Mouse (Mus musculus) megakaryocyte, adult 5-6 weeks (primary cell): ENCODE measurements at regions not wholly inside any gene's neighbourhood (a gene's known extent, or its start where the extent isn't known, plus 50 kb on each side); places are given as distances from the start of the nearest gene placed in this dataset.

Source experiments
- ATAC-seq: 2 replicates; pipeline ENCODE4 v1.8.0; 2016; ENCODE audit warnings: mild to moderate bottlenecking, inconsistent platforms; ENCODE audit not compliant: poor library complexity, severe bottlenecking

DNA sequence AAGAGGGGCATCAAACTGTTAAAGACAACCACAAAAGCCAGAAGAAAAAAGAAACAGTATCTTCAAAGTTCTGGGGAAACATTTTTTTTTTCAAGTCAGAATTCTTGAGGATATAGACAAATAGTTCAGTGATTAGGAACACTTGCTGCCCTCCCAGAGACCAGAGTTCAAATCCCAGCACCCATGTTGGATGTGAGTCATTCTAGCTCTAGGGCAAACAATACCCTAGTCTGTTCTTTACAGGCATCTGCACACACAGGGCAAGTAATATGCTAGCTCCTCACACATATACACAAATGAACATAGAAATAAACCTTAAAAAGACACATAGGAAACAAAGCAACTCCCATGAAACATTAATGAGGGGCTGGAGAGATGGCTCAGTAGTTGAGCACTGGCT lies 256.8 kb downstream of the Mreg start:
- ATAC-seq: no peak

DNA sequence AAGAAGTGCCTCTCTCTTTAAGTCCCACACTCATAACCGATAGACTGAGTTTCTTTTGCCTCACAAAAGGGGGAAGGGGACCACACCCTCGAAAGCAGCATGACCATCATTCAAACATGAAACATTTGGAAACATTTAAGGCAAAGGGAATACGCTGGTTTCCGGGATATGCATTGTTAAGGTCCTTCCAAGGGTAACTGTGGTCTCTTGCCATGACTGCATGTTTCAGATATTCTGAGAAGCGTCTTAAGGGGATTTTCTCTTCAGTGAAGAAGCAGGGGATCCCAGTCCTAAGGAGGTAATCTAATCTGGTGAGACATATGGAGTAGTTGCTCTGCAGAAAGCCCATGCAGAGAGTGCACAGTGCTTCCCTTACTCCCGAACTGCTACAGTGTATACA lies 258.8 kb downstream of the Mreg start:
- ATAC-seq: peak; percentile 43

DNA sequence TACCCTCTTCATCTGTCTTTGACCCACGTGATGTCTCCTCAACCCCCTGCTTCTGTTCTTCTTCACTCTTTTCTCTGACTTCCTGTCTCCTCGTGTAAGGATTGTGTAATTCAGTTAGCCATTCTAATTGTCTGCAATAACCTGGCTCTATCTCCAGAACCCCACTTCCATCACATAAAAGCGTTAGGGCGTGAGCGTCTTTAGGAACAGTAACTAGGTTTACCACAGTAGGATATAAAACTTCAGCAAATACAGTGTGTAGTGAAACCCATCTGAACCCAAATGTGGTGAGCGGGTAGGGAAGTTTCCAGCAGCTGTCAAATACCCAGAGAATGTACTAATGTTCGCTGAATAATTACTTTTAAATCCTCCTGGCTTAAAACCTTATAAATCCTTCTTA lies 262.6 kb downstream of the Mreg start:
- ATAC-seq: peak; percentile 34

DNA sequence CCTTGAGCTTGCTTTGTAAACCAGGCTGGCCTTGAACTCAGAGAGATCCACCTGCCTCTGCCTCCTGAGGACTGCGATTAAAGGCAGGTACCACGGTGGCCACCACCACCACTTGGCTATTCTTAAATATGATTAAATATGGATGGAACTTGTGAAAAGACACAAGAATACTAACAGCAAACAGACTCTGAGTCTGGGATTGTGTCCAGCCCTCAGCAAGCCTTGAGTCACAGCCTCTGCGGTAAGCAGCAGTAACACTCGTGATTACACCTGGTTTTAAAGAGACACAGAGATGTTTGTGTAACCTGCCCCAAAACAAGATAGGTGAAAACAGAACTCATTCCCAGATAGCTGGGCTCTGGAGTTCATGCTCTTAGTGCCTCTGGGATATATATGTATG lies 263.4 kb downstream of the Mreg start:
- ATAC-seq: no peak

DNA sequence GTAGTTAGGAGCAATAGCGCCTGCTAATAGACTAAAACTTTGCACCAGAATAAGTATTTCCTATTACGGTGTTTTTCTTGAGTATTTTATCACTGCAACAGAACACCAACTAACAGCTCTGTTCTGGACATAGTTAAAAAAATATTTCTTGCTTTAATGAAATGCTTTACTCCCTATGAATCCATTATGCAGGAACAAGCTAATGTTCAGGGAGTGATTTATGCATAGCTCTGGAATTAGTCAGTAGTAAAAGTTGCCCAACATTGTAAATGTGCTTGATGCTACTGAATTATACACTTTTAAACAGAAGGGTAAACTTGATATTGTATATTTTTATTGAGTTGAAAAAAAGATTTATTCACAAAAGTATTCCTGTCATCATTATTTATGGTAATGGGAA lies 264.6 kb downstream of the Mreg start:
- ATAC-seq: no peak

DNA sequence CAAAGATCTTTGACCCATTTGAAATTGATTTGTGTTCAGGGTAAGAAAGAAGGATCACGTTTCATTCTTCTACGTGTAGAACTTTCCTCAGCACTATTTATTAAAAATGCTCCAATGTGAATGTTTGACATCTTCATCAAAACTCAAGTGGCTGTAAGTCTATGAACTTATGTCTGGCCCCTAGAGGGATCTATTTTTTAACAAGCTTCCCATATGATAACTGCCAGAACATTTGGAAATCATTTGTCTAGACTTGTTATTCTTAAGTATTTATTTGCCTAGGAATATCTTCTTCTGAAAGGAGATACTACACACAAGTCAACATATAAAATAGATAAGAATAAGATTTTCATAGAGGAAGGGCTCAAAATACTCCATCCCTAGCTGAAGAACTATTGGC lies 265.2 kb downstream of the Mreg start:
- ATAC-seq: no peak

DNA sequence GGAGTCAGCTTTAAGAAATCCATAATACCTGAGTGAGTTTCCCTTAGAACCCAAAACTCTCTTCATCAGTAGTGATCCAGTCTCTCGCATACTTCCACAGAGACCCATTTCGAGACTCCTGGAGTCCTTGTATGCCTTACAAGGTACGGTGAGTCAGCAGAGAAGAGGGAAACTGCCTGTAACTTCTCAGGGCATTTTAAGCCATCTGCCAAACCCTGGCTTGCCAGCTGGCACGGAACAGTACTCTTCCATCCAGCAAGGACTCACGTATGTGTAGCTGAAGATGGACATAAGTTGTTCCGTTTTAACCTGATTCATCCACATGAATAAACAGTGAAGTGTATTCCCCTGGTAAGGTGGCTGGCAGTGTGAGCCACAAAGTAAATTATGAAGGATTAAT lies 267.0 kb downstream of the Mreg start:
- no peak for ATAC-seq

DNA sequence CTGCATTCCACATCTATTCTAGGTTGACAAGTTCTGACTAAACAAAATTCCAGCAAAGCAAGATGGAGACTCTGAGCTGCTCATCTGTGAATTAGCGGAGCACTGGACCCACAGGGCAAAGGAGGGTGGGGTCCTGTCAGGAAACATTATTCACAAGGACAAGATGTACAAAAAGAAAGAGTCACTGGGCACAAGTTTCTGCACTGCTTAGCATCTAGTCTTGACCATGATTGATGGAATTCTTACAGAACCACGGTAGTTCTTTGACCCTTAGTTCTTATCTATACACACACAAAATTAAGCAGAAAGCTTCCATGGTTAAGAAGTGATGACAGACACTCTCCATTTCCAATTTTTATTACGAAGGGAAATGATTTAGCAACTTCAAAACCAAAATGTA lies 267.6 kb downstream of the Mreg start:
- no peak for ATAC-seq

DNA sequence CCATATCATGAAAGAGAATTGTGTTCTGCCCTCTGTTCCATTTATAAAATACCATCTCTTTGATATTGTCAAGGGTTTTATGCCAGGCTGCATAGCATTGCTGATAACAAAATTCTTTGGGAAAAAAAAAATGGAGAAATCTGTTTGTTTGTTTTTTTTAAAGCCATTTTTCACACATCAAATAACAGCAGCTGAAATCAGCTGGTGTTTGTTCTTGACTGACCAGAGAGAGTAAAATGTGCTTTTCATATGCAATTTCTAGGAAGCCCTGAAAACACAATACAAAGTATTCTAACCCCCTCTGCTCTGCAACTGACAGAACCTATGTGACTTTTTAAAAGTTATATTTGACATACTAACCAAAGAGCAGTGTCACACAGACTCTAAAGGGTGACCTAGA lies 270.0 kb downstream of the Mreg start:
- no peak for ATAC-seq

DNA sequence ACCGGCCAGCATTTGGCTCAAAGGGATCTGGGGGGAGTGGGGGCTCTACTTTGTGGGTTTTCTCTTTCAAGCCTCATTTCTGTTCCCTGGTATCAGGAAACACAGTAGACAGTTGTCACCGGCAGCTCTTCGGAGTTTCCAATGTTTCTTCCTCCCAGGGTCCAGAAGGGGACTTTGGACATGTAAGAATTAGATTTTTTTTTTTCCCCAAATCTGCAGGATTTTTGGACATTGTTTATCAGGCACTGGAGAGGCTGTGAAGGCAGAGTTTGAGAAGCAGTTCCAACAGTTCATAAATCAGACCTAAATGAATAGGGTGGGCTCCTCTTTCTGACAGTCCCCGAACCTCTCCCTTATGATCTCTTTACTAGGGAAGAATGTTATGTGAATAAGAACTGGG lies 270.4 kb downstream of the Mreg start:
- ATAC-seq: no peak

DNA sequence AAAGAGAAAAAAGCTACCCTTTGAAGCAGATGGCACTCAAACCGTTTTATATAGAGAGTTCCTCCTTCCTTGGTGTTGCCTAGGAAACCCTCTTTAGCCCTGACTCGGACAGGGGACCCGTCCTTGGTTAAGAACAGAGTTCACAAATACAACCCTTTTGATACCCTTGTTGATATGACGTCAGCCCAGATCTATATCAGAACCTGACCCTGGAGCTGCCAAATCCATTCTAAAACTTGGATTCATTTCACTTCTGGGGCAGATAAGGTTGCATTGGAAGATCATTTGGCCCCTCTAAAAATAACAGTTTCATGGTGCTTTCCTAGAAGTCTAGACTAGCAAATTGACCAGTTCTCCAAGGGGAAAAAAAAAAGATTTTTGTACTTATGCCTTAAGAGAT lies 271.2 kb downstream of the Mreg start:
- ATAC-seq: no peak

DNA sequence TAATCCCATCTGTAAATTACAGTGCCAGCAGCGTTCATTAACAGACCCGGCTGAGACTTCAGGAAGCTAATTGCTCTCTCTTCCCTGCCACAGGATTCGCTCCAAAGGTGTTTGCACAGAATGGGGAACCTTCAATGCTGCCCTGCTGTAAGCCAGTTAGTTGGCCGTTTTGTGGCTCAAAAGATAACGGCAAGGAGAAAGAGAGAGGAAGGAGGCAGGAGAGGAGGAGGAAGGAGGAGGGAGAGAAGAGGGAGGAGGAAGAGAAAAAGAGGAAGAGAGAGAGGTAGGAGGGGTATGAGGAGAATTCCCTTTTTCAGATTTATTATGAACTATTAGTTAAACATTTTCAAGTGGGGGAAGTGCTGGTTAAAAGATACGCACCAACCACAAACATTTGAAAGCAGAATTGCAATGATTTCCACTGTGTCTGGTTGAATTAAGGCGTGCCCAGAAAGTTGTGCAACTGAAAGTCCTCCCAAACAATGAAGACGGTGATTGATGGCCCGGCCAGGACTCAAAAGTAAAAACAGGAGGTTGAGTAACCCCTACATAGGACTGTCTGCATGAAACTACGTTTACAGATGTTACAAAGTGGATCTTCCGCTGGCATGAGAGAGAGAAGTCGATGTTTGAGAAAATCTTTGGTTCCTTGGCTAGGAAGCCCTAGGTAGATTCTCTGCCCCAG lies 273.6 kb downstream of the Mreg start:
- peak; percentile 81 for ATAC-seq

DNA sequence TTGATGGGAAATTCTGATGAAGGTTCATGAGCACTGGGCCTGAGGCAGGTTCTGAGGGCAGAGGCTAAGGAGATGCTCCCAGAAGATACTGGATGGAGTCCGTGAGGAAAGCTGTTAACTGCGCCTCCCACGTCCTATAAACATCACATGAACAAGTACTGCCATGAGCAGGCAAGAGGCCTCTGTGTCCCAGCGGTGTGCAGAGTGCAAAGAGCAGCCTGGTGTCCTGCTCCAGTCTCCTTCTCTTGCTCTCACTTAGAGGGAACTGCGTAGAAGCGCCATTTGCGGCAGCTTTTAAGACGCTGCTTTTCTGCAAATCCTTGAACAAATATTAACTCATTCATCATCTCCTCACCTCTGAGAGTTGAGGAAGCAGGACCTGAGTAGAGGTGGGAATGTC lies 274.2 kb downstream of the Mreg start:
- ATAC-seq: peak; percentile 10

DNA sequence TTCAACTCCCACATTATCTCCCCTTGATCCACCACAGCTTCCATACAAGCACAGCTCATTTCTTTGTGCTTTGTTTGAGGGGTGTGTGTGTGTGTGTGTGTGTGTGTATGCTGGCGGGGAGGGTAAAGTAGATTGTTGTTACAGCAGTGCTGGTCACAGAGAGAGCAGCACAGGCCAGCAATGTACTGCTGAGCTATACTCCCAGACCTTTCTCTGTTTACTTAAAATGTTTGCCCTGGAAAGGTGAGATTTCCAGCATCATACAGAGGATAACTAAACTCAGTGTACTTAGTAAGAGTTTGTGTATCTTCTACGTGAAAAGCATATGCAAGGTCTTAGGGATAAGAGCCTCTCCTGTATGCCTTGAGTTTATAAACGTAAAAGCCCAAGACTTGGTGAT lies 274.9 kb downstream of the Mreg start:
- no peak for ATAC-seq

DNA sequence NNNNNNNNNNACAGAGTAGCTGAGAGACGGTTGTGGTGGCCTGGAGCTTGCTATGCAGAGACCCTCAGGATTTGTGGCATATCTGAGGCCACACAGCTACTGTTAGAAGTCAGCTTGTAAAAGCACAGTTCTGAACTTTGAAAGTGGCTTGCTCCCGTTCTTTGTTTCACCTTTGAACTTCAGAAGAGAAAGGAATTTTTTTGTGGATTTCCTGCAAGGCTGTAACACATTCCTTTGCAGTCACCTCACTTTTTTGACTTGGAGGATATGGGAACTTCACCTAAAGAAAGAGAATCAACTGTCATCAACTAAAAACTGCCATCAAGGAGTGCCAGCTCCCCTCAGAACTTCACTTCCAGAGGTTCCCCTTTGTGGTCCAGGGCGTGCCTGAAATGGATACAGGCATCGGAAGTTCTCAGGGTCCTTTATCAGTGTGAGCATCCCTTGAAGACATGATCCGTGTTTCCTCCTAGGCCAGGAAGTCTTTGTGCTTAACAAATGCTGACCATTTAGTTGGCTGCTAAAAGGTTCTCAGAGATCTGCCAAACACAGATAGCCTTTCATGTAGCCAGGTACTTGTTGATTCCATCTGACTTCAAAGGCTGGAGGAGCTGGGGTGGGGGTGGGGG lies 275.5 kb downstream of the Mreg start:
- ATAC-seq: peak; percentile 37

DNA sequence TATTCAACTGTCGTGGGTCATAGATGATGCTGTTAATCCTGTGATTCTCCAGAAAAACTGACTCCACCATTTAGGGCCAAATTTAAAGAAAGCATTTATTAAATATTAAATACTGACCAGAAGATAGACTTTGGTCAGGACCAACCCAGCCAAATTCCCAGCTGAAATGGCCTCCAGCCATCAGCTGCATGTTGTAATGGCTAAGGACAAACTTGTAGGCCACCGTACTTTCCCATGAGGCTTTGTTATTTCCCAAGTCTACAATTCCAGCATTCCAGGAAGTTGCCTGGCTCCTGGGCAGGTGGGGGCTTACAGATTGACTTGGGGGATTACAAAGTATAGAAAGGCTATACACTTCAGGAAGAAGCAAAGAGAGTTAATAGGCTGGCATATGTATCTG lies 272.5 kb upstream of the Fn1 start:
- ATAC-seq: no peak

DNA sequence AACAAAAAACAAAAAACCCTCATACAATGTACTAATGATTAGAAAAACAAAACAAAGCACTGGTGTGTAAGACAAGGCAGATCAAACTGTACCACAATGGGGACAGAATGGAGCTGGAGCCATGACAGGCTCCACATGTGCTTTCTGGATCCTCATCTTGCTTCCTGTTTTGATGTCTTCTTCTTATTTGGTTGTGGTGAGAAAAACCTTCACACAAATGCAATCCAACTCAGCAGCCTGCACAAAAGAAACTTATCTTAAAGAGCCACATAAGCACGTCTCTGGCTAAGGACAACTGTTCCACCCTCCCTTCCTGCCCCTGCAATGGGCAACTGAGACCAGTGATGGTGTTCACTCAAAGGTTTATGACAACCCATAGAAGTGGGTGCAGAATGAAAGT lies 271.9 kb upstream of the Fn1 start:
- peak; percentile 63 for ATAC-seq

DNA sequence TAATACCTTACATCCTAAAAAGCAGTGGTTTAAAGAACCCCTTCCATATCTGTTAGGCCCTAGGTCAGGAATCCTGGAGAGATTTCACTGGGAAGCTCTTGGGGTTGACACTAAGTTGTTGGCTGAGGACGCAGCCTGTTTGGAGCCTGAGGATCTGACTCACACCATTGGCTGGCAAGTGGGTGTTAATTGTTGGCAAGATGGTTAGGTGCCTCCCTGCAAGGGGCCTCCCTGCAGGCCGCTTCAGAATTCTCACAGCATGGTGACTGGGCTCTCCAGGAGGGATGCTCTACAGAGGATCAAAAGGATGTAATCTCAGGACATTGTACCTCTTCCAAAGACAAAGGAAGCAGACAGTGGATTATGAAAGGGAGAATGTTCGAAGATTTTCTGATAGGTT lies 270.7 kb upstream of the Fn1 start:
- no peak for ATAC-seq

DNA sequence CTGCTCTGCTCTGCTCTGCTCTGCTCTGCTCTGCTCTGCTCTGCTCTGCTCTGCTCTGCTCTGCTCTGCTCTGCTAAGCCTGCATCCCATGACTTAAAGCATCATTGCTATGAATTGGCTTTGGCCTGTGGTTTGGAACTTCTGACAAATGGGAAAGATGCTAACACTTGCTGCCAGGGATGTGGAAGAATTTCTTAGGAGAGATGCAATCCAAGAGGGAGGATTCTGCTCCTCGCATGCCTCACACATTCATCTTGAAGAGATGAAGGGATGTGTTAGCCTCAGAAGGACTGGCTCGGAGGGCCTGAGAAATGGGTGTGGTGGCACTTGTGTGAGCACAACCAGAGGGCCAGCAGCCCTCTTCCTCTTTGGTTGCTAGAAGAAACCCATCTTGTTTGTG lies 268.5 kb upstream of the Fn1 start:
- peak; percentile 30; the same call in 1 of the 2 replicates for ATAC-seq

DNA sequence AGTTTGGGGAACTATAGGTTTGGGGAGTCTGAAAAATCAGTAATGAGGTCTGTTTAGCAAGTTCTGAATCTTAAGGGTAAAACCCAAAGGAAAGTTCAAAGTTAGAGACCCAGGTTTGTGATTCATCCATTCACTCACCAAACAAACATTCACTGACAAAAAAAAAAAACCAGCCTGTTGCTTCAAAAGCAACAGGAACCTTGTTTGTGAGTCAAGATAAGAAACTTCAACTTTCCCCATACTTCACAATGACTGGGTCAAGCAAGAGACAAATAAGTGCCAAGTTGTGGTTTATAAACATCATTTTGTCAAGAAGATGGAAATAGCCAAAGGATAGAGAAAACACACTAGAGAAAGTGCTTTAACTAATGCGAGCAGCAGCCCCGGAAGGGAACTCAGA lies 266.9 kb upstream of the Fn1 start:
- no peak for ATAC-seq

DNA sequence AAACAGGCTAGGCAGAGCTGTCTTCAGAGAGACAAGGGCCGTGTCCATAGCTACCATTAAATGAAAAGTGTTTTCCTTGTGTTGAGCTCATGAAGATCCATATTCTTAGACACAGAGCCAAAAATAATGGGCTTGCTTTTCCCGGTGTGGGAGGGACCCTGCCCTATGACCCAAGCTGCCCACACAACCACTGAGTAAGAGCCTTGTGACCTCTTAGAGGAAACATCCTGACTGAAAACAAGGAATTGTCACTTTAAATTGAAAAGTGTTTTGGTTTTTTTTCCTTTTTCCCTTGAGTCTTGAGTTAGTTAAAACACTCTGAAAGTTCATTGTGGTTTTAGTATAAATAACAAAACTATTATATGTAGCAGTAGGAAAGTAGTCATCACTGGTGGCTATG lies 264.0 kb upstream of the Fn1 start:
- ATAC-seq: no peak

DNA sequence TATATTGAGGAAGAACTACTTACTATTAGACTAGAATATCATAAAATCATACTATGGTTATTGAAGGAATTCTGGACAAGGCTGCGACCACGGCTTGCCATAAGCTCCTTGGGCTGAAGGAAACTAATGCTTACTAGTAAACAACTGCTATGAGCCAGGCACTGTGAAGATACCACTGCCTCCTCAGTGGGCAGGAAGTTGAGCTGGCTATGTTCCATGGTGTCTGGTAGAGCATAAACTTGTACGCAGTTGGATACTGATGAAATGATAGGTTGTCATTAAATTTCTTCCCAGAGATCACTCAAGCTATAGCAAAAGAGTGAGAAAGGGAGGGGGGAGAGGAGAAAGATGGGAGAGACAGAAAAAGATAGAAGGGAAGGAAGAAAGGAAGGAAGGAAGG lies 261.4 kb upstream of the Fn1 start:
- no peak for ATAC-seq

DNA sequence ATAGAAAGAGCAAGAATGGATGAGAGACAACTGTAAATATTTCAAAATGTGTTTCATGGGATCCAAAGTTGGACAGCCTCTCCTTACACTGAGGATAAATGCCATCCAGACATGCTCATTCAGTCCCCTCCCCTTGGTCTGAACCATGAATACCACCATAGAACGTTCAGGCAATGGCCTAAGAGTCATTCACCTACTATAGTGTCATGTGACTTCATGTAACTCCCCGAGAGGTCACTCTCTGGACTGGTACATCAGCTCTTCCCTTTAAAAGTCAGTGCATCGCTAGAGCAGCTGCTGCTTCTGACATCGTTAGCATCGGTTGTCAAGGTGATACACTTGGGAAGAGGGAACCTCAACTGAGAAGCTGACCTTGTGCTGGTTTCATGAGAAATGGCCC lies 260.2 kb upstream of the Fn1 start:
- 0 out of 2 replicates have a peak, but pooled peaks have one; percentile 7 for ATAC-seq
